Mouse (Mus musculus) CD4-positive helper T cell, adult 2 months (primary cell): ENCODE data around the gene Cyp26a1.

Experiments
- DNase-seq: peaks from one replicate; pipeline ENCODE4 v3.0.0-alpha.2; 2012; ENCODE audit warnings: low read depth, missing footprints, low spot score

The Cyp26a1 gene

DNA sequence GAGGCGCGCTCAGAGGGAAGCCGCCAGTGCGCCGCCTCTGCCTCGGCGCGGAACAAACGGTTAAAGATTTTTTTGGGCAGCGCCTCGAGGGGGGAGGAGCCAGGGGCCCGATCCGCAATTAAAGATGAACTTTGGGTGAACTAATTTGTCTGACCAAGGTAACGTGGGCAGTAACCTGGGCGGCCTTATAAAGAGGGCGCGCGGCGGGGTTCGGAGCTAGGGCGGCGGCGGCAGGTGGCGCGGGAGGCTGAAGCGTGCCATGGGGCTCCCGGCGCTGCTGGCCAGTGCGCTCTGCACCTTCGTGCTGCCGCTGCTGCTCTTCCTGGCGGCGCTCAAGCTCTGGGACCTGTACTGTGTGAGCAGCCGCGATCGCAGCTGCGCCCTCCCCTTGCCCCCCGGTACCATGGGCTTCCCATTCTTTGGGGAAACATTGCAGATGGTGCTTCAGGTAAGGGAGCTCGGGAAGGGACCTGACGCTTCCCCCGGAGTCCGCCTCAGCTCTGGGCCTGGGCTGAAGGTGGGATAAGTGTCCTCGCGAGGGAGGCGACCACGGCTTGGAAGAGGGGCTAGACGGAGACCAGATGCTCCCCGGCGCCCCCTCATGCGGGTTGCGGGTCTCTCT is at the start of gene Cyp26a1:
TSS of gene Cyp26a1 (plus strand) at position 148 of the 622 bp plus-strand sequence.
- DNase-seq: no peak

DNA sequence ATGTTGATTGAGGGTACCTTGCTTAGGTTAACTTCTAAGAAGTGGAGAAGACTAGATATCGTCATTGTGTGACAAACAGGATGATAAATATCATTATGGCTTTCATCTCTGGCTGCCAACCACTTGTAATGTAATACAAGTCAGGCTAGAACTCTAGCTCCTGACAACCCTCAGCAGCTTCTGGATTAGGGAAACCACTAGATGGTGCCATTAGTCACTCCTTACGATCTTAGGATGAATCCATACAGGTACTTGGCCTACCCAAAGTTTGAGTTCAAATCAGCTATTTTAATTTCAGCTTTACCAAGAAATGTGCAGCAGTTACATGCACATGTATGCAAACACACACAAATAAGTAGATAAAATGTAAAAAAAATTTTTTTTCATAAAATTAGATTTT is 49.6 kb upstream of the Cyp26a1 start:
- no peak for DNase-seq

DNA sequence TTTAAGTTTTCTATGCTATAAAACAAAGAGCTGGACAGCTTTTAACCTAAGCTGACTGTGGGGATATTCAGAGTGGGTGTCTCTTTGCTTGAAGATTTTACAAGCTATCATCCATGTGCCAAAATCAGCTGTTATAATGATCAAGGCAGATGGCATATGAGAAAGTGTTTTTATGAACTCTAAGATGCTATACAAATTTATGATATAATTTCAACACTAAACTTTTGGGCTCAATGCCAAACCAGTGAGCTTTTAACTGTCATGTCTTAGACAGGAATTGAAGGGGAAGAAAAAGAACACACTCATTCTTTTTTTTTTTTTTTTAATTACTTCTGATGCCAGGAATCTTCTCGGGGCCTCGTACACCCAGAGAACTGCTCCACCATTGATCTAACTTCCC is 47.1 kb upstream of the Cyp26a1 start:
- no peak for DNase-seq

DNA sequence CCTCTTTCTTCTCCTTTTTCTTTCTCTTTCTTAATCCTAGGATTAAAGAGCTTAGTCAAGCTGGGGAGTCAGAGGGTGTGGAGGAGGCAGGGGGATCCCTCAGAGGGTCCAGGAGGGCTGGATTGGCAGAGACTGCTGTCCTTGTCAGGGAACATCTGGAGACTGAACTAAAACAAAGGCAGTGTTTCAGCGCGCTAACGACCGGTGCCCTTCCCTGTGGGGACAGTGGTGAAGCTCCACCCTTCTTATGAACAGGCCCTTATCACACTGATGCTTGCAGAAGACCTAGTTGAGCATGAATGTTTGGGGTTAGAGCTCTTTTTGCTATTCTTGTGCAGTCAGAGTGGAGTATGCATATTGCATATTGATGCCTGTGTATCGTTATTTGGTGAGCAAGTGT is 43.6 kb upstream of the Cyp26a1 start:
- no peak for DNase-seq

DNA sequence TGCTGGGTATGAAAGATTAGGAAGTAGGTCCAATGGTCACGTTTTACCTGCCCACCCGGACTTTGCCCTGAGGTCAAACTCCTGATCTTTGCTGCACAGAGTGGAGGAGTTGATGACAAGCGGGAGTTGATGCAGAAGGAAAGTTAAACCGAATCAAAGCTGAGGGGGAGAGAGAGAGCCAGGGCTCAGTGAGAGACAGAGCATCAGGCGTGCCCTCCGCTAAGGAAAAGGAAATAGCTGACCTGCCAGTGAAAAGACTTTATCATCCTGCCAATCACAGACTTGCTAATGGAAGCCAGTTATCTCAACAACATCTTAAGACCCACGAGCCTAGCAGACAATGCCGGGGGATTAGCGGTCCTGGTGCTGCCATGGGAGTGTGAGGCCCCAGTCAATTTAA is 41.2 kb upstream of the Cyp26a1 start:
- DNase-seq: no peak

DNA sequence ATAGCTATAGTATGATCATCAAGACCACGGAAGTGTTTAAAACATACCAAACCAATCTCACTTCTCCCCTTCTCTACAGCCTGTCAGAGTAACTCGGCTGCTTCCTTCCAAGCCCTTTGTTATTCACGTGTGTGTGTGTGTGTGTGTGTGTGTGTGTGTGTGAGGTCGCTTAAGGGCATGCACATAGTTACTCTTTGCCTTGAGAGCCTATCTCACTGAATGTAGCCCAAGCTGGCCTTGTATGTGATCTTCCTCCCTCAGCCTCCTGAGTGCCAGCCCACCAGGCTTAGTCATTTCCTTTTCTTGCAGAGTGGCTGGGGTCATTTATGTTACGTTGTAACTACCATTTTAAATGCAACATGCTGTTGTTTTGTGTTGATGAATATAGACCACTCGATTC is 32.3 kb upstream of the Cyp26a1 start:
- no peak for DNase-seq

DNA sequence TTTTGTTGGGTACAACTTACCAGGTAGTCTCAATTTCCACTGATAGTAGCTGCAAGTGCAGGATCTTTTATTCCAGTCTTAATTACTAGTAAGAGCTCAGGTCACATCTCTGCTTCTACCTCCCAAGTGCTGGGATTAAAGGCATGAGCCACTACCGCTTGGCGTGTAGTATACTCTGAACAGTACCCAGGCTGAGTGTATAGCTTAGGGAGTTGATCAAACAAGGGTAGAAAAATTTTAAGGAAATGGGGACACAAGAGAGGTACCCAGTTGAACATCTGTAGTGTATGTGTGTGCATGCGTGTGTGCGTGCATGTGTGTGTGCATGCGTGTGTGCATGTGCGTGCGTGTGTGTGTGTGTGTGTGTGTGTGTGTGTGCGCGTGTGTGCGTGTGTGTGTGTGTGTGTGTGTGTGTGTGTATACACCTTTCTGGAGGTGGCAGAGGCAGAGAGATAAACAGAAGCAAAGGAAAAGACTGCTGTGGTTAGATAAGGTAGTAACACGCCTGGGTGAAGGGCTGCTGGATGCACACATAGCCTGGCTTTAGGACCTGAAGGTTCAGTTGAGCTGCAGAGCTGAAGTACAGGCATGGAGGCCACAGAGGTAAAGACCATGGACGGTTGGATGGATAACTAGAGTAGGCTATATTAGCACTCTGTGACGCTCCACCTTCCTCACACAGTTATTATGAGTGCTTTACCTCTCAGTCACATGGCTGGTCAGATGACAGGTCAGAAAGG is 29.6 kb upstream of the Cyp26a1 start:
- no peak for DNase-seq

DNA sequence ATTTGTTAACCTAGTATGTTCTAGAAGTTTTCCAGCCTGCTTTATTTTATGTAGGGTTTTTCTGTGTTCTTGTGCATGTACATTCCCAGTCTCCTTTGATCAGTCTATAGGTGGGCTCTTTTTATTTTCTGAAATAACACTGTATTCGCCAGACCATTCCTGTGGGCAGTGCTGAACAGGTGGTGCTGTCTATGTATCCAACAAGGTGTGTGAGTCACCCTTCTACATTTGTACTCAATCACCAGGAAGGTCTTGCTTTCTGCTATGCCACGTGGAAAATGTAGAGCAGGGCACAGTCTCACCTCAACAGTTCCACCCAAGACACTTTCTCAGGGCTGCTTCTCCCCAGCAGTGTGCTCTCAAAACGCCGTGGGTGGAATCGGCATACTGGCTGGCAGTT is 28.9 kb upstream of the Cyp26a1 start:
- DNase-seq: no peak

DNA sequence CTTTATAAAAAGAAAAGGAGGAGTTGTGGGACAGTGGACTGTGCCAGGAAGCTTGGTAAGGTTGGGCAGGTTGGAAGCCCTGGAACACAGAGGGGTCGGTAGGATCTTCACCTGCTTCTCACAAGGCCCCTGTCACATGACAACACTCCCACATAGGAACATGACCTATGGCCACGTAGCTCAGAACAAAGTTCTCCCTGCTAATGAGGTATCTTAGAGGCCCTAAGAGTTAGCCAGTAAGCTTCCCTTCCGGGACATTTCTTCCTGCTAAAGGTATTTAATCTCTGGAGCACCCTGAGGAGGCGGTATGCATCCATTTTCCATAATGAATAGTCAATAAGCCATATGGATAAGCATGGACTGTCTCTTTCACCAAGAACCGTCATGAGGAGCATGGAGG is 28.1 kb upstream of the Cyp26a1 start:
- no peak for DNase-seq

DNA sequence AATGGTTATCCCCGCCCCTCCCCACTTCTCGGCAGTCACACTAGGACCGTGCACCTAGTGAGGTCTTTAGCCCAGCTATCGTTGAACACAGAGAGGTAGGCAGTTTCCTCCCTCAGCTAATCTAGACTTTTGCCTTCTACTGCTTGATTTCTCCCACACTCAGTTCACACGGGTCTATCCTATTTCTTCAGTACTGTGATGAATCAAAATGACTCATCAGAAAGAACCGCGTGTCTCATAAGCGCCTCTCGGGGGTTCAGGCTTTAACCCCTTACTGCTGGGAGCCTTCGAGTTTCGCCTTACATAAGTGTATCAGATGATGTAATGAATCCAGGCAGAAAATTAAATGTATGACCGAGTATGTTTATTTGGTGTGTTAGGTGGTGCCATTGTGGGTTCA is 24.2 kb upstream of the Cyp26a1 start:
- DNase-seq: no peak

DNA sequence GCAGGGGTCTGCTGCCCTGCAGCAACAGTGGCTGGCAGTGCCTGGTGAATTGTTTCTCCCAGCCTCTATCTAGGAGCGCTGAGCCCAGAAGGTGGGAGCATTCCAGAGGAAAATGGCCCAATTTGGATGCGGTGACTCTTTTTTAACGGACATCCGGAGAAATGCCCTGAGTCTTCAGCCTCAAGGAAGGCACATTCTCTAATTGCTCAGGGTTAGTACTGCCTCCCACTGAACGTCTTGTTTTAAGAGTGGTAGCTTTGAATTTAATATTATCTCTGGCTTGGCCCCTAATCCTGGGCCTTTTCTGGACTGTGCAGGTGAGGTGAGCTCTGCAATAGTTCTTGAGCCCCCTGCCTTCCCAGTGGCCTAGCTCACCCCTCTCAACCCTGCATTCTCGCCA is 12.3 kb upstream of the Cyp26a1 start, which contains the start of gene Cyp26c1:
TSS of gene Cyp26c1 (plus strand) at position 301 of the 400 bp plus-strand sequence.
- DNase-seq: no peak

DNA sequence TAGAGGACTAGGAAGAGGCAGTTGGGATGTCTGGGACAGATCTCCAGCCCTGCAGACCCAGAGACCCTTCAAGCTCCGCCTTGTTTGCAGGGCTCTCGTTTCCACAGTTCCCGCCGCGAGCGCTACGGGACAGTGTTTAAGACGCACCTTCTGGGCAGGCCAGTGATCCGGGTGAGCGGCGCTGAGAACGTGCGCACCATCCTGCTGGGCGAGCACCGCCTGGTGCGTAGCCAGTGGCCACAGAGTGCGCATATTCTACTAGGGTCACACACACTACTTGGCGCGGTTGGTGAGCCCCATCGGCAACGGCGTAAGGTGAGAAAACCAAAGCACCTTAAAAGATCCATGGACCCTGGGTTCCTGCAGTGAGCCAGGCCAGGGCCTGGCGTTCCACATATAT is 11.3 kb upstream of the Cyp26a1 start:
- no peak for DNase-seq

DNA sequence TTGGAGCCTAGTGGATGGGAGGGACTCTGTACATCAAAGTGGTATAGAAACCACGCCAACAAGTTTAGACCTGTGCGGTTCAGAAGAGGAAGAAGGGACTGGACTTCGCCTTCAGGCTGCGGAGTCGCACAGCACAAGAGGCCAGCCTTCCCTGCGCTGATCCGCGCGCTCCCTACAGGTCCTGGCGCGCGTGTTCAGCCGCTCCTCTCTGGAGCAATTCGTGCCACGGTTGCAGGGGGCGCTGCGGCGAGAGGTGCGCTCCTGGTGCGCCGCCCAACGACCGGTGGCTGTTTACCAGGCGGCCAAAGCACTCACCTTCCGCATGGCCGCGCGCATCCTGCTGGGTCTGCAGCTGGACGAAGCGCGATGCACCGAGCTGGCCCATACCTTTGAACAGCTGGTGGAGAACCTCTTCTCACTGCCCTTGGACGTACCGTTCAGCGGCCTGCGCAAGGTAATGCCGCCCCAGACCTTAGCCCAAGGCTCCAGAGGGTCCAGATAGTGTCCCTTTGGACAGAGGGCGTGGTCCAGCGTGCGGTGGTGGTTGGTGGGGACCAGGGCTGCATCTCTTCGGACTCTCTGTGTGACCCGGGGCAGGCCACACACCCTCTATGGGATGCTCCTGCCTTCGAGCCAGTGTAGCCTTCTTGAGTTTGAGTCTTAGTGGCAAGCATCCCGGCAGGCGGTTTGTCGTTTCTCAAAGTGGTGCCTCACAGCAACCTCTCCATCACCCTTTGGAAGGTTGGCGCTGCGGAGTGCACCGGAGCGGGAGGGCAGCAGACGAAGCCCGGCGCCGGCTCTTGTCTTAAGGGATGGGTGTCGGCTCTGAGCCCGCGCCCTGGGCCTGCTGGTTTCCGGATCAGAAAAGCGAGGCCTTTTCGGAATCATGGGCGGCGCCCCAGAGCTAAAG is 10.4 kb upstream of the Cyp26a1 start:
- DNase-seq: no peak

DNA sequence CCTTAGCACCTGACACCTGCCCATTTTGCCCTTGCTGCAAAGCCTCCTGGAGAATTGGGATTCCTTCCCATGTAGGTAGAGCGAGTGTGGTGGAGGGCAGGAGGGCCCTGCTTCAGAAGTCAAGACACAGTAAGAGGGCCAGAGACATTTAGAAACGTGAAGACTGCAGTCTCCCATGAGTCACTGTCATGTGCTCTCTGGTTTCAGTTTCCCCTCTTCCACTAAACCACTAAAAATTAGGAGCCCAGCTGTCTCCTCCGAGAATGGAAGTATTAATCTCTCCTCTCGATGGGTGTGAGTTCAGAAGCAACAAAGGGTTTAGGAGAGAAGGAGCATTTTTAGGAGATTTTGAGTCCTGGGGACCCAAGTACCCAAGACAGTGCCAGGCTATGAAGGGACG is 8.1 kb upstream of the Cyp26a1 start:
- no peak for DNase-seq

DNA sequence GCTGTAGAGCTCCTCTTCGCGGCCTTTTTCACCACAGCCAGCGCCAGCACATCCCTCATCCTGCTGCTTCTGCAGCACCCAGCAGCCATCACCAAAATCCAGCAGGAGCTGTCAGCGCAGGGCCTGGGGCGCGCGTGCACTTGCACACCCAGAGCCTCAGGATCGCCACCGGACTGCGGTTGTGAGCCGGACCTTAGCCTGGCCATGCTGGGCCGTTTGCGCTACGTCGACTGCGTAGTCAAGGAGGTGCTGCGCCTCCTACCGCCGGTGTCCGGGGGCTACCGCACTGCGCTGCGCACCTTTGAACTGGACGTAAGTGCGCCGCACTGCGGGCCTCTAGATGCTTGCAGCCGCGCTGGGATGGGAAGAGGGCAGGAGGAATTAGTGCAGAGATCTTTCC is 6.9 kb upstream of the Cyp26a1 start:
- no peak for DNase-seq

DNA sequence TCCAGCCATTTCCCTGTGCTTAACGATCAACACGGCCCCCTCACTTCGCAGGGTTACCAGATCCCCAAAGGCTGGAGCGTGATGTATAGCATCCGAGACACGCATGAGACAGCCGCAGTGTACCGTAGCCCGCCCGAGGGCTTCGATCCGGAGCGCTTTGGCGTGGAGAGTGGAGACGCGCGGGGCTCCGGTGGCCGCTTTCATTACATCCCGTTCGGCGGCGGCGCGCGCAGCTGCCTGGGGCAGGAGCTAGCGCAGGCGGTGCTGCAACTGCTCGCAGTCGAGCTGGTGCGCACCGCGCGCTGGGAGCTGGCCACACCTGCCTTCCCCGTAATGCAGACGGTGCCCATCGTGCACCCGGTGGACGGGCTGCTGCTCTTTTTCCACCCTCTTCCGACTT is 4.7 kb upstream of the Cyp26a1 start:
- no peak for DNase-seq

DNA sequence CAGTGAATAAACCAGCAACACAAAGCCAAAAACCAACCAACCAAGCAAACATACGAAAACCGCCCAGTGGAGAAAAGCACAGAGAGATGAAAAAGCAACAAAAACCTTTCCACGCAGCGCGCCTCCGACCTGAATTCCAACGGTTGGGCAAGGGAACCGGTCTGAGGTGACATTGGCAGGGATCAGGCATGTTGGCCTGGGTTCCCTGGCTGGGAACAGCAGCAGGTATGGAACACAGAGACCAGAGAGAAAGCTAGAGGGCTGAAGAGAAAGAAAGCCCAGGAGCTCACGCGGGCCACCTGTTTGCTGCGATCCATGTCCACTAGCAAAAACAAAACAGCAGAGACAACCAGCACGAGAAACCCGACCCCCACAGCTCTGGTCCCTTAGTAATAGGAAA is 2.5 kb upstream of the Cyp26a1 start:
- no peak for DNase-seq

DNA sequence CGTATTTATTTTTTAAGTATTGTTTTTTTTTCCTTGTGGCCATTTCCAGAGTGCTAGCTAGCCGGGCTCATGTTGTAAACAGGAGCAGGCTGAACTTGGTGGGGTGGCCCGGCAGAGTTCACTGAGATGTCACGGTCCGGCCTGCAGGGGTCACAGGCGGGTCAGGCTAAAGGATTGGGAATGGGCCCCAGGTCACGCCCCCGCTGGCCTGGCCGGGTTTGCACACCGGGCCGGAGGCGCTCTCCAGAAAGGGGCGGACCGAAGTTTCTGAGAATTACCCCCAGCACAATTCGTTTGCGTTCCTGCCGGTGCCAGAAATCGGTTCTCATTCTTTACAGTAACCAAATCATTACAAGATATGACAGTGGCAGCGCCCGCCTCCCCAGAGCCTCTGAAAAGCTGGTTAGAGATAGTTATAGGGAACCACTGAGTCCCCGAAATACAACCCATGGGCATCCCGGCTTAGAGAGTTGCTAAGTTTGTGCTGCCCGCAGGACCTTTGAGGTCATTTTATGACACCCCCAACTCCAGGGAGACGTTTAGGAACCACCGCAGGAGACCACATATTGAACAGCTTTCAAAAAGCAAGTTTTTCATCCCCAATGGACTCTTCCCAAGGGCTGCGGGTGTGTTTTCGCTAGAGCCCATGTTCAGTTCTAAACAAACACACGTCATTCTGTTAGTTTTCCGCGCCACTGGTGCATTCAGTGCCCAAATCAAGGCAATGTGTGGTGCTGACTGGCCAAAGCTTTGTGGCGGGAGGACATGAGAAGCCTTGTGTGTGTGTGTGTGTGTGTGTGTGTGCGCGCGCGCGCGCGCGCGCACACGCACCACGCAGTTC is 1.6 kb upstream of the Cyp26a1 start:
- DNase-seq: no peak

DNA sequence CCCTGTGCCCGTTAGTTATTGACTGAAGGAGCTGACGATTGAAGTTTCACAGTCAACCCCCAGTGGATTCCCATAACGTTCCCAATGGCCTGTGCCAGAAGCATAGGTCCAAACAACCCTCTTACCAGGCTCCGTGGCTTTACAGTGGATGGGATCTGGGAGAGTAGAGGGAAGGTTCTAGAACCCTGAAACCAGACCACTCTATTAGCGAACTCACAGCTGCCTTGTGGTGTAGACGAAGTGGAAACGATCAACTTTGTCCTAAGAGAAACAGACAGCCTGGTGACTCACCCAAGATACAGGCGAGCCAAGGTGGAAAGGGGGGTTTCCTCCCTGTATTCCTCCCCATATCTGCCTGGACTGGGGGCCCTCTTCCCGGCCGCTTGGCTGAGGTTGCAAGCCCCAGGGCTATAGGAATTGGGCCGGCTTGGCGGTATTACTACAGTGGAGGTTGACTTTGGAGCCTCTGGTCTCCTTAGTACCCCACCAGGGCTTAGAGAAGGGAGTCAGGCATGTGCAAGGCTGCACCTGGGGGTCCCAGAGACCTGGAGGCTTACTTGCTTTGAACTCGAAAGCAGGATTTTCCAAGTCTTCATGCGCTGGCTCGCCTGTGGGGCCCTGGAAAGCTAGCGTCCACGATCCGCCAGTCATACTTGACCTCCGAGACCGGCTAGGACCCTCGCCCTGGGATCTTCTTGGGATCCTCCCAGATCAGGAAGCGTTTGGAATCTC is 829 bp upstream of the Cyp26a1 start:
- no peak for DNase-seq

DNA sequence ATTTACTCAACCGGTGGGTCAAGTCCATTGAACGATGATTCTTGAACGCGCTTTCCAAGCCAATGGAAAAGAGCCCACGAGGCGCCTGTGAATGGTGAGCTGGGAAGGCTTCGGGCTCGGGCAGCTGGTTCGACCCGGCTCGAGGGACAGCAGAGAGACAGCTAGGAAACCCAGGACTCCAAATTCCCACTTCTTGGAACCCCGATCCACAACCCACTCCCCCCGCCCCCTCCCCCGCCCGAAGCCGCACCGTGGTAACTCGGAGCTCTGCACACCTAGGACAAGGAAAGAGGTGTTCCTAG is 312 bp upstream of the Cyp26a1 start:
- DNase-seq: no peak
